Mouse (Mus musculus) gastrocnemius, adult 2 months (tissue): ENCODE data around the gene Taldo1. TPM values are rescaled to one million over a fixed set of nuclear protein-coding genes. Genes with fewer than 3 reads are reported as not detected.

ENCODE experiments used
- DNase-seq: peaks from one replicate; pipeline ENCODE4 v3.0.0; 2022
- H3K27ac ChIP-seq: fragments of 200-600 bp; 2 replicates; pipeline ENCODE4 v1.8.1; 2022; ENCODE audit warnings: mild to moderate bottlenecking
- H3K4me3 ChIP-seq: fragments of 200-600 bp; 2 replicates; pipeline ENCODE4 v1.8.1; 2022; ENCODE audit warnings: mild to moderate bottlenecking, moderate library complexity
- CTCF ChIP-seq: fragments of 200-600 bp; IDR thresholded peaks from 2 replicates; pipeline ENCODE4 v1.8.1; 2022; ENCODE audit warnings: antibody characterized with exemption, mild to moderate bottlenecking, moderate library complexity
- intact Hi-C: fragments of 180-260 bp; cut with DNase I; formaldehyde crosslinking; loops from one replicate; pipeline ENCODE4 v1.15.1; 2025
- total RNA-seq, 2 experiments: library from RNA; stranded (reverse); gene quantifications; 2 replicates each; pipeline ENCODE4 v1.2.3; 2021

The Taldo1 gene
- total RNA-seq, 2 experiments from 2014 or later, result 77.5 to 88.3 TPM

DNA sequence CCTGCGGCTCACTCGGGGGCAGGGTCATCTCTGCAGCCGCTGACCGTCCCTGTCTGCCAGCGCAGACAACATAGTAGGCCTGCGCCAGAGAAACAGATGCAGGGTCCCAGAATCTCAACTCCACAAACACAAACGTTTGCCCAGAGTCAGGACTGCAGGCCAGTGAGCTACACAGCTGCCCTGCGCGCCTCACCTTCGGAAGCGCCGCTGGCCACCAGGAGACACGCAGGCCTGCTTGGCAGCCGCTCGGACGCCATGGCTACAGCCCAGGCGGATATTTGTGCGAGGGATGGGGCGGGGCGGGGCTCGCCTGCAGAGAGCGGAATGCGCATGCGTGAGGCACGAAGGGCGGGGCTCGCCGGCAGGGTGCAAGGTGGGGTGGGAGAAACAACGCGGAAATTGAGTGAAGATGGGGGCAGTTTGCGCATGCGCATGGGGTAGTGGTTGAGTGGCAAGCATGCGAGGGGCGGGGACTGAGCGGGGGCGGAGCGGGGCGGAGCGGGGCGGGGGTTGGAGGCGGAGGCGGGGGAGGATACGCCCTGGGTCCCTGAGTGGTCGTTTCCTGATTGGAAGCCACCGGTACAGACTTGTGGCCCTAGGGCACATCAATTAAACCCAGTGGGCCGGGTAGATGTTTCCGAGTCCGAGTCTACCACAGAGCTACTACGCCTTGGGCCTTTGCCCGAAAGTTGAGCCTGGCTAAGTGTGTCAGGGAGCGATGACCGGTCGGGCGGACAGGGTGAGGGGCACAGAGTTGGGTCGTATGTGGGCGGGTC, 22.0 kb downstream of the Taldo1 start, which contains the start of gene Gatd1:
TSS of gene Gatd1 (minus strand) at position 328 of the 776 bp plus-strand sequence.
- DNase-seq, result peak; percentile 100
- Histone ChIP-seq H3K27ac (peak within 1 kb of the TSS; percentile 93), H3K4me3 (peak within 1 kb of the TSS; percentile 82)
- peak; percentile 30 for TF ChIP-seq CTCF
- intact Hi-C loops, result loop anchor here (5.0 kb wide), 1 partner anchor 43 kb away; the partner anchor contains the start of gene Pnpla2

DNA sequence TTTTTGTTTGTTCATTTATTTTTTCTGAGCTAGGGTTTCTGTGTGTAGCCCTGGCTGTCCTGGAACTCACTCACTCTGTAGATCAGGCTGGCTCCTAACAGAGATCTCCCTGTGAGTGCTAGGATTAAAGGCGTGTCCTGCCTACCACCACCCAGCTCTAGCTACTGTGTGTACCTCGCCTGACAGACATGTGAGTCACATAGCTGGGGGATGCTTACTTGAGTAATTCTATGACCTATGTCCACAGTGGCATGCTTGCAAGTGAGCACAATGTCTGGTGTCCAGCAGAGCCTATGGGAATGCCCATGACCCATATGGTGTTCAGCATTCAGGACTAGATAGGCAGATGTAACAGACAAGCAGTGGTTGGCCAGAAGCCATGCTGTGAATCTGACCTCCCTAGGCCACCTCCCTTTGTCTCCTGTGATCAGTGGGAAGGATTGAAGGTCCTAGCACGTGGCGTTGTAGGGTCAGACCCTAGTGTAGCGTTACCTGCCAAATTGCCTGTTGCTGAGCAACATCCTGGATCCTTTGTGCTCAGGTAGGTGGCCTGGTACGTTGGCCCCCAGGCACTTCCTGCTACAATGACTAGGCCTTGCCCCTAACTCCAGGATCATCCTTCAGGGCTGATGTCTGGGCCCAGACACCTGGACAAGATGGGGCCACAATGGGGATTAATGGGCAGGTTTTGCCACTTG, 24.3 kb downstream of the Taldo1 start:
- DNase-seq, result no peak
- no peak overlapping the region for H3K4me3 ChIP-seq
- H3K27ac ChIP-seq, result no peak overlapping the region
- no peak for TF ChIP-seq CTCF
- intact Hi-C loops, result no loop called here

DNA sequence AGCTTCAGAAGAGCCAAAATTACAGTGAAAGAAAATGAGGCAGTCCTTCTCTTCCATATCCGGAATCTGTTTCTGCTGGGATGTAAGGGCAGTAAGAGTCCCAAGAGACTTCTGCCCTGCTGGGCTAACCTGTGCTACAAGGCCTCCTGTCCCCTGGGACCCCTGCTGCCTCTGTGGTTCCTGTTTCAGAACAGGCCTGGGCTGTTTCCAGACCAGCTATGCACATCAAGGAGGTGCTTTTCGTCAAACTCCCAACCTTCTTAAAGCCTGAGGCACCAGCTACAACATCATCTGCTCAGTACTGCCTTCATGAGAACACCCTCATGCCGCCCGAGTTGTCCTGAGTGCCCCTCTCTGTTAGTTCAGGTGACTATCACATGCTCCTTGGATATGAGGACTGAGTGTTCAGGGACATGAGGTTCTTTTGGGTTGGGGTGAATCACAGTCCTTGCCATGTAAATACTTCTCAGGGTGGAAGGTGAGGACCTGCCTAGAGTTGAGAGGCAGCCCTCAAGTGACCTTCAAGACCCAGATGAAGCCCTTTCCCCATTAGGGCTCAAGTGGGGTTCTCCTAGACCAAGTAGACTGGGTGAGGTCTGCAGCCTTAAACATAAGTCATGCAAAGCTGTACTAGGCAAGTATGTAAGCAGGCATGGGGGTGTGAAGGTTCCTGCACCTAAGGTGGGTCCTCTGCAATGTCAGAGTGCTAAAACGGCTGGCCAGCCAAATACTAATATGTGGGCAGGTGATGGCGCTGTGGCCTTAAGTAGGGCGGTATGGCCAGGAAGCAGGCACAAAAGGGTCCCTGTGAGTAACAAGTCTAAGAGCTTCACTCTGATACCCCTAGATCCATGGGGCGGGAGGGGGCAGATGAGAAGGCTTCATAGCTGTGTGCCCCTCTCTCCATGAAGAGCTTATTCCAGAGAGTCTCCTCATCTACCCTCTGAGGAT, 26.0 kb downstream of the Taldo1 start:
- no peak; the same call in 1 of the 2 replicates for TF ChIP-seq CTCF
- no peak overlapping the region for H3K27ac ChIP-seq
- no peak overlapping the region for H3K4me3 ChIP-seq
- intact Hi-C loops, result no loop called here
- no peak for DNase-seq

DNA sequence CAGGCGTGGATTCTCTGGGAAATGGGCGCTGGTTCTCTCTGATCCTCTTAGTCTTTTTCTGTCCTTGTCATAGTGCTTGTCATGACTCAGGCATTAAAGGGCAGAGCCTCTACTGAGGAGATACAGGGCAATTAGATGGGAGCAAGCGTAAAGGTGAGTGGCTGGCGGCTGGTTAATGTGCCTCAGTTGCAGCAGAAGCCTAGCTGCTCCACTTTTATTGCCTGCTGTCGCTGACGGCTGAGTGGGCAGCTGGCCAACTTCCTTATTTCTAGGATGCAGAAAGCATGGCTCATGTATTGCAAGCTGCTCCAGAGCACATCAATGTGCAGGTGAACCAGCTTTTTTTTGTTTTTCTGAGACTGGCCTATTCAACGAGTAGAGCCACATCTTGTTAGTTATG, 27.0 kb downstream of the Taldo1 start:
- no peak for DNase-seq
- no peak overlapping the region for H3K4me3 ChIP-seq
- H3K27ac ChIP-seq, result no peak overlapping the region
- TF ChIP-seq CTCF, result no peak
- intact Hi-C loops, result no loop called here

DNA sequence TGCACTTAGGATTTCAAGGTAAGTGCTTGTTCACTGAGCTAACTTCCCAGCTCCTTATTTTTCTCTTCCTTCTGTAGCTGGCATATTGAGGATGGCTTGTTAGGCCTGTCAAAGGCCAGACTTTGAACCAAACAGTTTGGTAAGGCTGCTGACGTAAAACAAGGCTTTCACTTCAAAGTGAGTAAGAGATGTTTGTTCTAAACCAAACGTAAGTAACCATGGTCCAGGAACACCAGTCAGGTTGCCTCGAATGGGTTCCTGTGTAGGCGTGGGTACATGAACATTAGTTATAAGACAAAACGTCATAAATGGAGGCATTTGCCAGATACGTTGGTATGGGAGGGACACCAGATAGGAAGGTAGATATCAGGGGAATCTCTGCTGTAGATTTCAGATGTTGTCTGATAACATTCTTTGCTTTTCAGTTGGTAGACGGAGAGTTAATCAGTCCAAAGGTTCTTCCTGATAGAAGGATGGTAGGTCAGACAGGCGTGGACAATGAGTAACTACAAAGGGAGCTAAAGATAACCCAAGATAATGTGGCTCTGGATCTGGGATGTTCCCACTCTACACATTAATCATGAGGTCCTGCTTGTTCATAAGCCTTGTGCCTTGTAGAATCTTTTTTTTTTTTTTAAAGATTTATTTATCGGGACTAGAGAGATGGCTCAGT, 28.2 kb downstream of the Taldo1 start:
- no peak for TF ChIP-seq CTCF
- Histone ChIP-seq H3K27ac (no peak overlapping the region), H3K4me3 (no peak overlapping the region)
- no peak for DNase-seq
- intact Hi-C loops, result no loop called here

DNA sequence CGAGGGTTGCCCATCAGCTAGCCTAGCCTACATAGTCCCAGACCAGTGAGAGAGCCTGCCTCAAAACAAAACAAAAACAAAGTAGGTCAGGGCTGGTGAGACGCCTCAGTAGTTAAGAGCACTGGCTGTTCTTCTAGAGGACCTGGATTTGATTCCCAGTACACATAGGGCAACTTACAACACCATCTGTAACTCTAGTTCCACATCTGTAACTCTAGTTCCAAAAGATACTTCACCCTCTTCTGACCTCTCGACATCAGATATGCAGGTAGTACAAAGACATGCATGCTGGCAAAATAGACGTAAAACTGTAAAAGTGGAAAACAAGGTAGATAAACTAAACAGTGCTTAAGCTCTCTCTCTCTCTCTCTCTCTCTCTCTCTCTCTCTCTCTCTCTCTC, 31.8 kb downstream of the Taldo1 start:
- no peak overlapping the region; the same call in 1 of the 2 replicates for H3K27ac ChIP-seq
- intact Hi-C loops, result no loop called here
- no peak for DNase-seq
- H3K4me3 ChIP-seq, result no peak overlapping the region
- no peak for TF ChIP-seq CTCF

DNA sequence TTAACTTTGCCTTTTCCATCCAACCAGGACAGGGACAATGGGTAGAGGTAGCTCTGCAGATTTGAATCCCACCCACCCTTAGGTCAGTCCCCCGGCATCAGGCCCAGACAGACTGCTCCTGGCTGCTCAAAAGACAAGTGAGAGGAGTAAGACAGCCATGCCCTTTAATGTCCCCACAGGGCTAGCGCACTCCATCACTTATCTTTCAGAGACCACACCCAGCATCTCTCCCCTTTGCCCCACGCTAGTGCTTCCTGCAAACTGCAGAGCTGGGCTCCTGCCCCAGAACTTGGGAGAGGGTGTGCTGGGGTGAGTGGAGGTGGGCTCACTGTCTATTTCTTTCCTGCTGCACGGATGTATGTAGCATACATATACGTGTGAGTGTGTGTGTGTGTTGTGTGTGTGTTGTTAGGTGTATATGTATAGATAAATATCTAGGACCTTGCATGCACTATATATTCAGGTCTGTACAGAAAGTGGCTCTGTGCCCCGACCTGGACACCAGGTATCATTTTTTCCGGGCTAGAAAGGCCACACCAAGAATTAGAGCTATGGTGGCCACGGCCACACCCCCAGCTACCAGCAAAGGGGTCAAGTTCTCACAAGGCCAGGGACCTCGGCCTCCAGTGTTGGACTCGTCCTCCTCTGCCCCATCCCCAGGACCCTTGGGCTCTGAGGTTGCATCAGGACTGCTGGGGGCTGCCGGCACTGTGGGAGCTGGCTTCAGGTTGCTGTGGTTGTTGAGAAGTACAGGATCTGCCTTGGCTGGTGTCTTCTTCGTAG, 35.1 kb downstream of the Taldo1 start:
- Histone ChIP-seq H3K4me3 (no peak overlapping the region), H3K27ac (no peak overlapping the region)
- no peak for DNase-seq
- intact Hi-C loops, result no loop called here
- TF ChIP-seq CTCF, result no peak

DNA sequence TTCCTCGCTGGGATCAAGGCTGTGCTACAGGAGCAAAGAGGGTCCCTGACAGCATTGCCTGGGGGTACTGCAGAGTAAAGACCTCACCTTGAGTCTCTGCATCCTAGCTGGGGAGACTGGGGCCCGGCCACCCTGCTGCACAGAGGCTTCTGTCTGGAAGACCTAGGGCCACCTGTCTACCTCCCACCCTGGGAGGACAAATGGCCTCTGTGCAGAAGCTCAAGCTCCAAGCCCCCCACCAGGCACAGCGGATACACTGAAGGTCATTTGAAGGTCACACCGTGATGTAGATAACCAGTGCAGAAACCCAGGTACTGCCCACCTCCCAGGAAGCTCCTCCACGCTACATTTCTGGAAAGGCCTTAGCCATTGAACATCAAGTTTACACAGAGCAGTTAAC, 36.7 kb downstream of the Taldo1 start:
- no peak for TF ChIP-seq CTCF
- DNase-seq, result no peak
- Histone ChIP-seq H3K4me3 (peak overlapping the region; percentile 46; the same call in 1 of the 2 replicates), H3K27ac (no peak overlapping the region)
- intact Hi-C loops, result no loop called here

DNA sequence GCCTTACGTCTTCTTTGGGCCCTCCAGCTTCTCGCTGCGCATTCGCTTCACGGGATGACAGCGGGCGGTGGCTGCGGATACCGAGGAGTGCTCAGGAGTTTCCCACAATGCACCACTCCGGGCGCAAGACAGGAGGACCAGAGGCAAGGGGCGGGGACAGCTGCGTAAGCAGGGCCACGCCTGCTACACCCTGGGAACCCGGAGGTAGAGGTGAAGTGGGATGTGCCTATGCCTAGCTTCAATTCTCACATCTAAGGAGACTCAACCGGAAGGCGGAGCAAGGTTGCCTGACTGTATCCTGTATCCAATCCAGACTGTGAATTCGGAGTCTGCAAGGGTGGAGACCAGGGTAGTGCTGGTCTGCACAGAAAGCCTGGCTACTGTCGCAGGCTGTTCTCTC, 37.3 kb downstream of the Taldo1 start, which contains the start of gene Cend1:
TSS of gene Cend1 (minus strand) at position 182 of the 400 bp plus-strand sequence.
- peak; percentile 53 for DNase-seq
- peak within 1 kb of the TSS; percentile 24; the same call in 1 of the 2 replicates for H3K27ac ChIP-seq
- no peak for TF ChIP-seq CTCF
- H3K4me3 ChIP-seq, result peak within 1 kb of the TSS; percentile 46
- intact Hi-C loops, result no loop called here

DNA sequence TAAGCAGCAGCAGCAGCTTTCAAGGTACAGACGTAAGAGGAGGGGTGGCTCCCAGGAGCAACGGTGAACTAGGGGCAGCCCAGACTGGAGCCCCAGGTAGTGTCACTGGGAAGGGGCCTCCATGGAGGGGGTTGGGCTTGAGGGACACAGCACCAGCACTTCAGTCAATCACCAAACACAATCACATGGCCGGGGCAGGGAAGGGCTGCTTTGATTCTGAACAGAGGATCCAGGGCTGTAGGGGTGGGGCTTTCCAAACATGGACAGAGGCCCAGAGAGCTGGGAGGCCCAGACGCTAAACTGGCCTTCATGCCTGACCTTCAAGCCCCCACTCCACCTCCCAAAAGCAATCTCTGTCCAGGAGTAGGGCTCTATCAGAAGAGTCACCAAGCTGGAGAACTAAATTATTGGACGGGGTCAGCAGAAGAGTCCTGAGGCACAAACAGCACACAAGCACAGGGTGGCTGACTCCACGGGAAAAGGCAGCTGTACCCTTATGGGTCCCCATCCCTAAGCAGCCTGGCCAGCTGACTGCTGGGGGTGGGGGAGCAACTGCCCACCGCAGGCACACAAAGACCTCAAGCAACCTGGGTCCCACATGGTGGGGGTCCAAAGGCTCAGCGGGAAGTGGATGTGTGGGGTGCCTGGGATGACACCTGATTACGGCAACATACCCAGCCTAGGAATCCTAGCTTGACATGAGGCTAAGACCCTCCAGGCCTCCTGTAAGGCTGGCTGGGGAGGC, 38.0 kb downstream of the Taldo1 start:
- no peak for TF ChIP-seq CTCF
- no peak for DNase-seq
- Histone ChIP-seq H3K4me3 (no peak overlapping the region), H3K27ac (no peak overlapping the region)
- intact Hi-C loops, result no loop called here
